Mouse (Mus musculus) hematopoietic stem cell, adult 5-6 weeks (primary cell): ENCODE measurements around the gene Olfr873. TPM values are rescaled to one million over a fixed set of nuclear protein-coding genes. Genes with fewer than 3 reads are reported as not detected.
"Not testable (repeated sequence)": the region's sequence is repeated elsewhere in the genome, so short reads cannot be mapped to it uniquely, and the experiment has no call there.

Experiments
- ATAC-seq, 2 experiments: fragments of 125-278 bp in 1 of 2; replicated peaks in 1 of 2; 2 replicates each; pipeline ENCODE4 v1.8.0; 2016 to 2017; ENCODE audit warnings: inconsistent platforms in 2 of 2, mild to moderate bottlenecking in 2 of 2, moderate number of reproducible peaks in 2 of 2, low read depth in 1 of 2, moderate TSS enrichment in 1 of 2; ENCODE audit not compliant: low FRiP score in 2 of 2, poor library complexity in 2 of 2, severe bottlenecking in 2 of 2, insufficient read depth in 1 of 2, low TSS enrichment in 1 of 2
- total RNA-seq: library from RNA; stranded (forward); fragments of 172-1452, 232-1000 nt; gene quantifications from 2 replicates; pipeline ENCODE4 v1.2.3, GENCODE M21; 2017

Gene Olfr873
- total RNA-seq: not detected in 2 replicates

DNA sequence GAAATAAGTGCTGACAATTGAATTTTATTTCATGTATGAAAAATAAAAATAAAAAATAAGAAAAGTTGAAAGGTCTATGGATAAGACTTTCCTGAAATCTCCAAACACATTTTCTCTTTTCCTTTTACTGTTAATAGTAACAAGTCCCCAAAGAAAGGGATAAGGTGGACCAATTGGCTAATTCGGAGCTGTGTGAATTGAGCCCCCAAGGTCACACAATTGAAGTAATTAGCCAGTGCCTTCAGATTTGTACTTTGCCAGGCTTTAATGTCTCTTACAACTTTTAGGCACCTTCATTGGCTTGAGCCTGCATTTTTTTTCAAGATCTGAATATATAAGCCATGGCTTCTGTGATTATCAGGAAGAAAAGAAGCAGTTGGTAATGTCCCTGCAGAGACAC, at the start of gene Olfr873:
Gene Olfr873 (plus strand): TSS at position 301 of the 400 bp plus-strand sequence.
- ATAC-seq: no peak

DNA sequence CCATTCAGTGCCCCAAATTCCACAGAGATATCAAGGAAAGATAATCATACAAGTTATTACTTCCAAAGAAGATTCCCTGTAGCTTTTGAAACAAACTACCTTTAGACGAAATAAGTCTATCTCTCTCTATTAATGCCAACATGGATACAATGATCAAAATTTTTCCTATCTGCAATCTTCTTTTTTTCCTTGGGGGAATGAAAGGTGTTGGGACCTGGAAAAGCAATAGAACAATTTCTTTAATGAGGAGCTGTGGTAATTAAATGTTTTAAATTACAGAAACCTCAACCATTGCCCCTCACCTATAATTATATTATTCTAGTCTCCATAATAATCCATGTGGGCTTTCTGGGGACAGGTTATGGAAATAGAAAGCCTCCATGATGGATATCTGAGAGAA, 16.3 kb upstream of the Olfr873 start, which contains the start of gene Olfr39:
Gene Olfr39 (plus strand): TSS at position 301 of the 400 bp plus-strand sequence.
- no peak for ATAC-seq

DNA sequence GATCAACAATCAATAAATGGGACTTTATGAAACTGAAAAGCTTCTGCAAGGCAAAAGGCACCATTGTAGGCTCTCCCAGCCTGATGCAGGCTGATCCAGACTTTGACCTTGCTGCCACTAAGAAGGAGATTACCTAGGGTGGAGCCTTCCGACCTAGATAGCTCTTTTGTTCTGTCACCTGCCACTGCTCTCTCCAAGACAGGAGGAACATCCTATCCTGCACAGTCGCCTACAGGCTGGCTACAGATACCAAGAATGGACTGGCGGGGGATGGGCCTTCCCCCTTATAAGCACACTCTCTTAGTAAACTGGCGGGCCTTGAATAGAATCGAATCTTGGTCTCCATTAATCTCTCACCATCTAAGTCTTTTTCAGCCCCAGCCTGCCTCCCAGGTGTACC, 2.8 kb upstream of the Olfr873 start:
- ATAC-seq: not testable (repeated sequence)

DNA sequence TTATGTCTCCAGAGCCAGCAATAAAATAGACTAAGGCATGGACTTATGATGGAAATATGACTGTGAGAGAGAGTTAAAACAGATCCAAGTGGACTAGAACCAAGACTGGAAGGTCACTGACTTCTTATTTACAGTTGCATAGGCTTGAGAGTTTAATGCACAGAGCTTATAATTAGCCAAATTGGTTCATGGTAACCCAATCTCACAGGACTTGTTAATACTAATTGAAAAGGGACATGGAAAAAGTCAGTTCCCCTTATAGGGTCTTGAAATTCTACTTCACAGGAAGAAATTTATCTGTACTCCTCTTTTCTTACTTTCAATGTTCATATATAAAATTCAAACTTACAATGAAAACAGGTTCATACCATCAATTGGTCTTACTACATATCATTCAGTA, 37.7 kb downstream of the Olfr873 start, which contains the start of gene Olfr18:
Gene Olfr18 (minus strand): TSS at position 101 of the 400 bp plus-strand sequence.
- no peak for ATAC-seq

DNA sequence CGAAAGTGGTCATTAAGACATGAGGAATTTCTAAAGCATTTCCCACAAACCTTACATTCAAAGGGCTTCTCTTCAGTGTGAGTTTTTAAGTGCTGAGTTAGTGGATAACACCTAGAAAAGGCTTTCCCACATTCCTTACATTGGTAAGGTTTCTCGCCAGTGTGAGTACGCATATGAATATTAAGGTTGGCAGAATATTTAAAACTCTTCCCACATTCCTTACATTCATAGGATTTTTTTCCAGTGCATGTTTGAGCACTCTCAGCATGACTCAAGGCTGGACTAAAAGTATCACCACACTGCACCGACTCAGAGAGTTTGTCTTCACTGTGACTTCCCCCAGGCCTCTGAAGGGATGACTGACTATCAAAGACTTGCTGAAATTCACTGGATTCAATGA, 50.2 kb downstream of the Olfr873 start:
- no peak for ATAC-seq

Other genes with a start within 250 kb of the Olfr873 start
- gene Olfr867, start 241.0 kb upstream of the Olfr873 start, total RNA-seq: not detected in 2 replicates
- gene Olfr868, start 199.9 kb upstream of the Olfr873 start, total RNA-seq: not detected in 2 replicates
- not detected in 2 replicates for gene Olfr869, start 169.5 kb upstream of the Olfr873 start, total RNA-seq
- not detected in 2 replicates for gene Olfr870, start 124.5 kb upstream of the Olfr873 start, total RNA-seq
- not detected in 2 replicates for gene Olfr871, start 86.3 kb upstream of the Olfr873 start, total RNA-seq
- gene Olfr872, start 61.4 kb upstream of the Olfr873 start, total RNA-seq: not detected in 2 replicates
- not detected in 2 replicates for gene Olfr39, start 16.2 kb upstream of the Olfr873 start, total RNA-seq
- gene Olfr18, start 37.6 kb downstream of the Olfr873 start, total RNA-seq: not detected in 2 replicates
- gene Zfp560, start 86.6 kb downstream of the Olfr873 start, total RNA-seq: 7.4 and 7.6 TPM in 2 replicates
- 38.0 and 56.2 TPM in 2 replicates for gene Zfp26, start 161.6 kb downstream of the Olfr873 start, total RNA-seq
- 24.3 and 33.7 TPM in 2 replicates for gene Zfp426, start 194.2 kb downstream of the Olfr873 start, total RNA-seq
- 71.9 and 79.2 TPM in 2 replicates for gene Zfp266, start 222.9 kb downstream of the Olfr873 start, total RNA-seq